Mouse (Mus musculus): ENCODE data around the gene Kcna10.

Kcna10 gene

GRCm38 (mm10) chr3:107182756-107183155 lies at the start of gene Kcna10:
Gene Kcna10, plus strand, starts transcription at chr3:107183056.
- DNase-seq (ENCODE audit: low spot score) = no peak

GRCm38 (mm10) chr3:107134457-107134856 lies 48.4 kb upstream of the Kcna10 start:
- no peak for DNase-seq (ENCODE audit: low spot score)

- DNase-seq (ENCODE audit: low spot score) = no peak
These were observed 35.7 kb upstream of the Kcna10 start for GRCm38 (mm10) chr3:107147126-107147525.

- no peak for DNase-seq (ENCODE audit: low spot score)
These were observed 33.9 kb upstream of the Kcna10 start for GRCm38 (mm10) chr3:107149006-107149405.

- no peak for DNase-seq (ENCODE audit: low spot score)
These were observed 32.4 kb upstream of the Kcna10 start for GRCm38 (mm10) chr3:107150469-107150868.

- DNase-seq (ENCODE audit: low spot score) = no peak
These were observed 31.9 kb upstream of the Kcna10 start for GRCm38 (mm10) chr3:107150872-107151540.

- no peak for DNase-seq (ENCODE audit: low spot score)
These were observed 28.8 kb upstream of the Kcna10 start for GRCm38 (mm10) chr3:107153772-107154655.

- no peak for DNase-seq (ENCODE audit: low spot score)
These were observed 24.0 kb upstream of the Kcna10 start for GRCm38 (mm10) chr3:107158856-107159255.

GRCm38 (mm10) chr3:107159418-107159817 lies 23.4 kb upstream of the Kcna10 start:
- DNase-seq (ENCODE audit: low spot score) = no peak

GRCm38 (mm10) chr3:107159859-107160324 lies 23.0 kb upstream of the Kcna10 start:
- no peak for DNase-seq (ENCODE audit: low spot score)

- no peak for DNase-seq (ENCODE audit: low spot score)
These were observed 20.1 kb upstream of the Kcna10 start for GRCm38 (mm10) chr3:107162741-107163140.

- DNase-seq (ENCODE audit: low spot score) = no peak
These were observed 13.3 kb upstream of the Kcna10 start for GRCm38 (mm10) chr3:107169552-107169951.

- DNase-seq (ENCODE audit: low spot score) = no peak
These were observed 10.9 kb upstream of the Kcna10 start for GRCm38 (mm10) chr3:107171964-107172363.

- DNase-seq (ENCODE audit: low spot score) = no peak
These were observed 10.3 kb upstream of the Kcna10 start for GRCm38 (mm10) chr3:107172556-107172955.

GRCm38 (mm10) chr3:107175486-107175885 lies 7.4 kb upstream of the Kcna10 start:
- DNase-seq (ENCODE audit: low spot score) = no peak

GRCm38 (mm10) chr3:107176501-107176900 lies 6.4 kb upstream of the Kcna10 start:
- no peak for DNase-seq (ENCODE audit: low spot score)

GRCm38 (mm10) chr3:107180860-107181259 lies 2.0 kb upstream of the Kcna10 start:
- no peak for DNase-seq (ENCODE audit: low spot score)

- no peak for DNase-seq (ENCODE audit: low spot score)
These were observed 322 bp downstream of the Kcna10 start for GRCm38 (mm10) chr3:107183178-107183577.

- no peak for DNase-seq (ENCODE audit: low spot score)
These were observed 2.7 kb downstream of the Kcna10 start for GRCm38 (mm10) chr3:107185597-107185996.

GRCm38 (mm10) chr3:107187022-107187421 lies 4.2 kb downstream of the Kcna10 start:
- no peak for DNase-seq (ENCODE audit: low spot score)

- peak; percentile 67 for DNase-seq (ENCODE audit: low spot score)
These were observed 5.5 kb downstream of the Kcna10 start for GRCm38 (mm10) chr3:107188226-107188899.
